Mouse (Mus musculus) heart, postnatal 4 days (tissue): ENCODE data around the gene Shox2. TPM values are rescaled to one million over a fixed set of nuclear protein-coding genes. Genes with fewer than 3 reads are reported as not detected.

Experiments
- DNase-seq: peaks from one replicate; pipeline ENCODE4 v3.0.0; 2021
- total RNA-seq, 2 experiments: library from RNA; stranded (reverse); gene quantifications; 2 replicates each; pipeline ENCODE4 v1.2.3; 2021

Shox2 gene
- total RNA-seq, 2 experiments from 2014 or later, result 2.3 to 2.6 TPM

DNA sequence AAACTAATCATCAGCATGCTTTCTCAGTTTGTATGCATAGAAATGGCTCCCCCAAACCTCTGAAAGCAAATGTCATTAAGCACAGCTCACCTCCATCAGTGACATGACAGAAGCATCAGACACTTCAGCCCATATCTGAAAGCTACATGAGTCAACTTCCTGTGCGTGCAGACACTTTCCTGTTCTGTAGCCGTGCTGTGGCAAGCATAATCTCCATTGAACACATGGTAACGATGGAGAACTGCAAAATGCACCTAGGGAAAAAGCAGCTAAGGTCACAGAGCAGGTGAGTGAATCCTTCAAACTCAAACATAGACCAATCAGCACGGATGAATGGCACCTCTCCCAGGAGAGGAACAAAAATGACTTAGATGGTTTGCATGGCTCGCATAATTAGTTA, 21.6 kb downstream of the Shox2 start:
- DNase-seq, result no peak

DNA sequence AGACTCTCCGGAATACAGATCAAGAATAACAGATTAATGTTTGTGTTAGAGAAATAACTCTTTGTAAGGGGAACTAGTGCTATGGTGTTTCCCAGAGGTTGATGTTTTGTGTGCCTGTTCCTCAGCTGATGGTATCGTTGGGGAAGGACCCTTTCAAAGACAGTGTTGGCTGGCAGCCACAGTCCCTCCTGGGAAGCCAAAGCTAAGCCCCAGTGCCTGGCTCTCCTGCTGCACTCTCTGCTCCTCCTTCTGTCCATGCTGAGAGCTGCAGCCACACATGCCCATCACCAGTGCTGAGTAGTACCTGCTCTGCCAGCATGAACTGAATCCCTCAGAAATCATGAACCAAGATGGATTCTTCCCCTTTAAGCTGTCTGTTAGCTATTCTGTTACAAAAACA, 26.4 kb downstream of the Shox2 start:
- no peak for DNase-seq

DNA sequence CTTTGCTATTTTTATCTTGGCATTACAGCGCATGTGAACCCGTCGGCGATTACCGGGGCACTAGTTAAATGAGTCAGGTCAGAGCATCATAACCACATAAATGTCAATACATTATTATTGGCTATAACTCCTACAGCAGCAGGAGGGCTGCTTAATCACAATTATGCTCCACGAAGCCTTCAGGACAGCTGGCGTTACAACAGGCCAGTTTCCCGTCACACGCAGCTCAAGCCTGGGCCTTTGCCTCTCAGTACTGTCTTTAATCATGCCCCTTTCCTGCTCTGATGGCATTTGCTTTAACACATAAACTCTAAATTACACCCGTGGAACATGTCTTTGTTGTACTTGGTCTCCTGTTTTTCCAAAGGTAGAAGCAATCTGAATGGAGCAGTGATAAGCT, 41.9 kb downstream of the Shox2 start:
- DNase-seq, result no peak

DNA sequence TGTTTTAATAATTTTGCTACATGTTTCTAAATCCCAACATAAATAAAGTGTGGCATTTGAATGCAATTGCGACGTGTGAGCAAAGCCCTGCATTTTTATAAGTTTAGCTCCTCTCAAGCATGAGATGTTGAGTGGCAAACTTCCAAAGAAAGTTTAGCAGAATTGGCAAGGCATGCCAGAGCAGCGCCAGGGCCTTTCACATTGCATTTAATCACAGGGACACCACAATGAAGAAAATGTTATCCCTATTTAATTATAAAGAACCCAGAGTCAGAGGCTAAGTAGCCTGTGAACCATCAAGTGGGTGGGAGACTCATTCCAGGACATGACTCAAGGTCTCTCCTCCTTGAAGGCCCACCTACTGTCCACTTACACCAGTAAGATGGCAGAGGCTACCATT, 59.1 kb downstream of the Shox2 start:
- DNase-seq, result no peak

Other genes starting within 250 kb of the Shox2 start
- gene Rsrc1, start 381 bp downstream of the Shox2 start, total RNA-seq, result 10 to 100 TPM; 24.1 to 24.3 TPM